Mouse (Mus musculus): ENCODE measurements around the gene Mto1. TPM values are rescaled to one million over a fixed set of nuclear protein-coding genes. Genes with fewer than 3 reads are reported as not detected.

Gene Mto1
- total RNA-seq (2014; fragmentation: Nextera tagmentation) (27.8 and 43.2 TPM in 2 replicates), total RNA-seq (2017) (30.2 and 31.5 TPM in 2 replicates)

DNA sequence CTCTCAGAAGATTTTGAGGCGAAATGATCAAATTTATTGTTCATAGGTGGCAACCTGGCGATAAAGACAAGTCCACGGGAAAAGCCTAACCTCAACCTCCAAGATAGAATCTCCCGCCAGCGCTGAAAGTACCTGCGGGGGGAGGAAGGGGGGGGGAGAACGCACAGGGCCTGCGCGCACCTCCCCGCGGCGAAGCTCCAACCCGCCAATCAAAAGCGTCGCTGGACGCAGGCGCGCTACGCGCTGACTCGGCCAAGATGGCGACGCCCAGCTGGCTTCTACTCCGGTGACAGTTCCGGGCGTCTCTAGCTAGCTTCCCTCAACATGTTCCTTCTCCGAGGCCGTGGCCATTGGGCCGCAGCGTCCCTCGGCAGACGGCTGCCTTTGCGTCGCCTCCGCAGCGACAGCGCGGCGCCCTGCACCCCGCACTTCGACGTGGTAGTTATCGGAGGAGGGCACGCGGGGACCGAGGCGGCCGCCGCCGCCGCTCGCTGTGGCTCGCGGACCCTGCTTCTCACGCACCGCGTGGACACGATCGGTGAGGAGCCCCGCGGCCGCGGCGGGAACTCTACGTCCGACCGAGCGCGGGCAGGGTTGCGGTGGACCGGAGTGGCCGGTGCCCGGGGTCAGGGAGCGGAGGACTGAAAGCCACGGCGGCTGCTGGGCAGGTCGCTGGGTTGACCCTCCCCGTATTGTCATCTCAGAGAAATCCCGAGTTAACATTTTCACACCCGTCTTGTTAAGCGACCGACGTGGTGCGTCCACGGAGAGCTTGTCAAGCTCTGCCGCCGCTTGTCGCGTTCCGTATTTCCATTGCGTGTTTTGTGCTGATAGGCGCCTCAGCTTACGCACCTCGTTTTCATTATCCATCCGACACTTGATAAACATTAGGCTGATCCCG is at the start of gene Mto1, which contains the start of gene Gm17324:
TSS of gene Mto1 (plus strand) at position 236 of the 901 bp plus-strand sequence.
TSS of gene Gm17324 (minus strand) at position 814 of the 901 bp plus-strand sequence.
- peak; percentile 65 for ATAC-seq (replicated peaks; ENCODE audit: poor library complexity, severe bottlenecking)

- no peak for ATAC-seq (replicated peaks; ENCODE audit: poor library complexity, severe bottlenecking)
These were observed 47.4 kb upstream of the Mto1 start for GRCm38 (mm10) chr9:78400570-78400969.

DNA sequence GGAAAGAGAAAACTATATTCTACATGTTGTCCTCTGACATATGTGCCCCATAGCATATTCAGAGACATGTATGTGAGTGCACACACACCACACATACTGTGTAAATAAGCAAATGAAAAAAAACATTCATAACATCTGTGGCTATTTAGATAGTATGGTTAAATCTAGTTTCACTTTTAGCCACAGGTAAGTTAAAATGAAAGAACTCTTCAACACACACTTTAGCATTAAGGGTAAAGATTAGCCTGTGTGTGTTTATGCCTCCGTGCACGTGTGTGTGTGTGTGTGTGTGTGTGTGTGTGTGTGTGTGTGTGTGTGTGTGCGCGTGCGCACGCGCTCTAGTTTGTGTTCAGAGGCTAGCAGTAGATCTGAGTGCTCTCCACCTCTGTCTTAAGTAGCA is 46.4 kb upstream of the Mto1 start:
- ATAC-seq (replicated peaks; ENCODE audit: poor library complexity, severe bottlenecking), result no peak

GRCm38 (mm10) chr9:78427362-78427781 is 20.6 kb upstream of the Mto1 start:
- peak; percentile 27 for ATAC-seq (replicated peaks; ENCODE audit: poor library complexity, severe bottlenecking)

- peak; percentile 91 for ATAC-seq (replicated peaks; ENCODE audit: poor library complexity, severe bottlenecking)
These were observed 19.8 kb upstream of the Mto1 start for GRCm38 (mm10) chr9:78428185-78428584.

DNA sequence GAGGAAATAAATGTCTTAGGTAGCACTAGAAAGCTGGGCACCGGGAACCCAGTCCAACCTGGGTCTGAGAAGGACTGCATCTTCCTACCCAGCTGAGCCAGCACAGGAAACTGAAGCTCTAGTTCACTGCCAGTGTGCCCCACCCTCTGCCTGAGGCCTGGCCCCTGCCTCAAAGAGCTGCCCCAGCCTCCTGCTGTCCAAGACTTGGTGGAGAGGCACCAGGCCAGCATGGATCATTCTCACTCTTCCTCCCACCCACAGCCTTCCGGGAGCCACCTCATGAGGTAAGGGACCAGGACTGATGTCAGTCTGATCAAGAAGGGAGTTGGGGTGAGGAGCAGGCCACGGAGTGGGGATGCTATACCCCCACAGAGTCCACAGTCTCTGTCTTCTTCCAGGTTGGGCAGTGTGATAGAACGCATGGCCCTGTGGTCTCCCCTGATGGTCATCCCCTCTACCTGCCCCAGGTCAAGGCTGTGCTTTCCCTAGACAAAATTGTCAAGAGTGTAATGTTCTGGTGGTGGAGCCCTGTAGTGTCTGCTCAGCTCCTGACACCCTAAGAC is 19.1 kb upstream of the Mto1 start:
- ATAC-seq (replicated peaks; ENCODE audit: poor library complexity, severe bottlenecking), result no peak

DNA sequence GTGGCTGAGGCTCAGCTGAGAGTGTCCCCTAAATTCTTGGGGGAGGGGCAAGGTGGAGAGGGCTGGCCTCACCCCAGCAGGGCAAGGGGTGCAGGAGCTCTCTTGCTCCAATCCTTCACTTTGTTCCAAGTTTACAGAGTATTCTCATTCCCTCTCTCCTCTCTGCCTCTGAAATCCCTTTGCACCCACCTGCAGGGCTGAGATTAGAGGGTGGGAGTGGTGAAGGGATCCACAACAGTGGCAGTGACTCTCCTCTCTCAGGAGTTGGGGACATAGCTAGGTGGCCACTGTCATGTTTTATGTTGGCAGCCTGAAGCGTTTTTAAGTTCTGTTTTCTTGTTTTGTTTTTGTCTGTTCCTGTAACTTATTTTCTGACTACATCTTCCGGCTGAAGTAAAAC is 18.5 kb upstream of the Mto1 start:
- ATAC-seq (replicated peaks; ENCODE audit: poor library complexity, severe bottlenecking), result no peak

- ATAC-seq (replicated peaks; ENCODE audit: poor library complexity, severe bottlenecking), result peak; percentile 65
These were observed 17.5 kb upstream of the Mto1 start for GRCm38 (mm10) chr9:78430486-78430885.

GRCm38 (mm10) chr9:78432471-78432870 is 15.5 kb upstream of the Mto1 start:
- ATAC-seq (replicated peaks; ENCODE audit: poor library complexity, severe bottlenecking), result no peak

DNA sequence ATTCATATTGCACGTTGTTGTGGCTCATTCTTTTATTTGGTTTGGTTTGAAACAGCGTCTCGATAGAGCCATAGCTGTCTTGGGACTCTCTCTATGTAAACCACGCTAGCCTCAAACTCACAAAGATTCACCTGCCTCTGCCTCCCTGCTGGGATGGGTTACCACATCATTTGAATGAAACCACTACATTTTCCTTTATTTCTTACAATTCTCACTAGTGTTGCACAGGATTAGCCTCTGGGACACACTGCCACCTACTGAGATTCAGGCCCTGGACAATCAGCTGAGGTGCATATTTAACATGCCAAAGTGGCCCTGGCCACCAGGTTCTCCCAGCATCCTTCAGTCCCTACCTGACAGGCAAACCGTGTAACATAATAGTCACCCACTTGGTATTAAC is 8.6 kb upstream of the Mto1 start:
- no peak for ATAC-seq (replicated peaks; ENCODE audit: poor library complexity, severe bottlenecking)

- no peak; the same call in 1 of the 2 replicates for ATAC-seq (replicated peaks; ENCODE audit: poor library complexity, severe bottlenecking)
These were observed 5.8 kb upstream of the Mto1 start for GRCm38 (mm10) chr9:78442237-78442578.

- peak; percentile 86 for ATAC-seq (replicated peaks; ENCODE audit: poor library complexity, severe bottlenecking)
These were observed 5.2 kb upstream of the Mto1 start, which contains the start of gene Cgas for GRCm38 (mm10) chr9:78442579-78443392. TSS of gene Cgas (minus strand) at chr9:78443237.

DNA sequence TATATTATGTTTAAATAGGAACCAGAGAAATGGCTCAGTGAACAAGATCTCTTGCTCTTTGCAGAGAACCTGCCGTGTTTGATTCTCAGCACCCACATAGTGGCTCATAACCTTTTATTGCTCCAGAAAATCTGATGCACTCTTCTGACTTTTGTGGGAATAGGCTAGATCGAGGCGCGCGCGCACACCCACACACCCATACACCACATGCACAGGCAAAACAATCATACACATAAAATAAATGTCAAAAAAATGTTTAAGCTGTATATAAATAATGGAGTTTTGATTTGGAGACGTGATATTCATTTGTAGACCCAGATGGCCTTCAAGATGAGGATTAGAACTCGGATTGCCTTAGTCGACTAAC is 419 bp upstream of the Mto1 start:
- ATAC-seq (replicated peaks; ENCODE audit: poor library complexity, severe bottlenecking), result no peak

DNA sequence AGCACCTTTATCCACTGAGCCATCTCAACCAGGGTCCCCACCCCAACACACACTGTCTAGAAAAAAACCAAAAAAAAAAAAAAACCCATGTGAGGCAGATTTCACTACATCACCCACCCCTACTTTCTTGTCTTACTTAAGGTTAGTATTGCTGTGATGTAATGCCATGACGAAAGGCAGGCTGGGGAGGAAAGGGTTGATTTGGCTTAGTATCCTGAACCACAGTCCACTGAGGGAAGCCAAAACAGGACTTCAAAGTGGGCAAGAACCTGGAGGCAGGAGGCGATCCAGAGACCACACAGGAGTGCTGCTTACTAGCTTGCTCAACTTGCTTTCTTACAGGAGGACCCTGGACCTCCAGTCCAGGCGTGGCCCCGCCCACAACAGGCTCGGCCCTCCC is 2.4 kb downstream of the Mto1 start:
- ATAC-seq (replicated peaks; ENCODE audit: poor library complexity, severe bottlenecking), result peak; percentile 52

GRCm38 (mm10) chr9:78451382-78451781 is 3.4 kb downstream of the Mto1 start:
- peak; percentile 69 for ATAC-seq (replicated peaks; ENCODE audit: poor library complexity, severe bottlenecking)

- ATAC-seq (replicated peaks; ENCODE audit: poor library complexity, severe bottlenecking), result no peak
These were observed 9.0 kb downstream of the Mto1 start for GRCm38 (mm10) chr9:78457026-78457425.

DNA sequence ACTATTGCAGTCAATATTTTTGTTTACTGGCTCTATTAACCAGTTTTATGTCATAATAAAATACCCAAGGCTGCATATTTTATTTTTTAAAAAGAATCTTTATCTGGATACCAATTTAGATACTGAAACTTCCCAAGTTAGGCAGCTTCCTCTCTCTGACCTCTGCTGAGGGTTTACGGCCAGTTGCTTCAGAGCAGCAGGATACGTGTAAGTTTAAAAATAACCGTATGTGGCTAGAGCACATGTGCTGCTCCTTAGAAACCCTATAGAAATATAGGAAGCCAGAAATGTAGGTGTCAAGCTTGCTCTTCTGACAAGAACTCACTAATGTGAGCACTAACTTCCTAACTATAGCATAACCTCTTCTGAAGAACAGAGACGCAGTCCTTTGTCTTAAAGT is 15.3 kb downstream of the Mto1 start:
- peak; percentile 96 for ATAC-seq (replicated peaks; ENCODE audit: poor library complexity, severe bottlenecking)

GRCm38 (mm10) chr9:78465725-78466124 is 17.7 kb downstream of the Mto1 start:
- ATAC-seq (replicated peaks; ENCODE audit: poor library complexity, severe bottlenecking), result no peak

DNA sequence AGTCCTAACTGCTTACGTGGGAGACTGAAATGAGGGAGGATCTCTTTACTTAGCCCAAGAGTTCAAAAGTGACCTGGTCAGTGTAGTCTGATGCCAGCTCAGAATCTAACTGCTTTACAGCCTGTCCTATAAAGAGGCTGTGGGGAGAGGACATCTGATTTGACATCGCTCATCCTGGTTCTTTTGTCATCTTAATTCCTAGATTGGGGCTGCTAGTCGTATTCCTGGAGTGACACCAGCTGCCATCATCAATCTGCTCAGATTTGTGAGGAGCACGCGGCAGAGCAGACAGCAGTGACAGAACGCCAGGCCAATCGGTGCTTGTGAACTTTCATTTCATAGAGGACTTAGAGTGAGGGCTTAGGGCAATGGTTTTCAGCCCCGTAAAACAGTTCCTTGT is 25.6 kb downstream of the Mto1 start:
- peak; percentile 10 for ATAC-seq (replicated peaks; ENCODE audit: poor library complexity, severe bottlenecking)

GRCm38 (mm10) chr9:78474270-78474669 is 26.3 kb downstream of the Mto1 start:
- peak; percentile 13 for ATAC-seq (replicated peaks; ENCODE audit: poor library complexity, severe bottlenecking)

Data from granulocyte monocyte progenitor cell, adult 5-6 weeks (primary cell).